Mouse (Mus musculus) bone marrow macrophage, adult 2 months (primary cell): ENCODE data around the gene Fgfr2. TPM values are rescaled to one million over a fixed set of nuclear protein-coding genes. Genes with fewer than 3 reads are reported as not detected.
A peak's percentile ranks its signal among the peaks of the same experiment; 100 is the strongest.

Experiments
- H3K27ac ChIP-seq: 2 replicates; pipeline ENCODE4 v1.5.1; 2012; ENCODE audit warnings: low read depth, low read length; ENCODE audit not compliant: insufficient read depth
- H3K4me1 ChIP-seq: 2 replicates; pipeline ENCODE4 v1.6.1; 2012; ENCODE audit warnings: low read length; ENCODE audit not compliant: control insufficient read depth, insufficient read depth
- H3K4me3 ChIP-seq: 2 replicates; pipeline ENCODE4 v1.5.1; 2012; ENCODE audit warnings: mild to moderate bottlenecking, low read length, moderate library complexity; ENCODE audit not compliant: insufficient read depth
- CTCF ChIP-seq: IDR thresholded peaks from 2 replicates; pipeline ENCODE4 v1.5.1; 2012; ENCODE audit warnings: low read depth, mild to moderate bottlenecking, low read length, moderate library complexity
- POLR2A ChIP-seq: IDR thresholded peaks from 2 replicates; pipeline ENCODE4 v1.6.1; 2012; ENCODE audit warnings: mild to moderate bottlenecking, low read depth, low read length, borderline replicate concordance
- polyA plus RNA-seq: library from polyadenylated mRNA; stranded (reverse); fragments of >200 nt; gene quantifications from 2 replicates; pipeline ENCODE4 v1.2.4, GENCODE M21; 2012; ENCODE audit not compliant: missing spikeins, insufficient read depth, insufficient read length

Gene Fgfr2
- polyA plus RNA-seq, 1 experiment: 0.27 TPM

DNA sequence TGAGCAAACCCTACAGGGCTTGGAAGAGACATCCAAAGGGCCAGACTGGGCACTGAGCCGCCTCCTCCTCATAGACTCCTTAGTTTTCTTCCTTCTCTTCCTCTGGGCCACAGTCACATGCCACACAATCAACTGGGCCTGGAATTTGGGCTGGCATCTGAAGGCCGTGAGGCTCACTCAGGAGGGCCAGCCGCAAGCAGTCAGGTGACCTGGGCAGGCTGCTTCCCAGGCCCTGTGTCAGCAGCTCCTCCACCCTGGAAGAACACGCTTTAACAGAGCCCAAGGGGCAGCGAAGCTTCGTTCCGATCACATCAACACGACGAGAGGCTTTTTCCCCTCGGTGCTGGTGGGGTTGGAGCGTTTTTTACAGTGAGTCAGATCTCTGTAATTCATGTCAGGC is 320.5 kb downstream of the Fgfr2 start:
- no peak overlapping the region for H3K27ac ChIP-seq
- H3K4me1 ChIP-seq: peaks cover 88% of the 10 kb centered on the region
- no peak overlapping the region for H3K4me3 ChIP-seq
- no peak for TF ChIP-seq POLR2A
- TF ChIP-seq CTCF: no peak

DNA sequence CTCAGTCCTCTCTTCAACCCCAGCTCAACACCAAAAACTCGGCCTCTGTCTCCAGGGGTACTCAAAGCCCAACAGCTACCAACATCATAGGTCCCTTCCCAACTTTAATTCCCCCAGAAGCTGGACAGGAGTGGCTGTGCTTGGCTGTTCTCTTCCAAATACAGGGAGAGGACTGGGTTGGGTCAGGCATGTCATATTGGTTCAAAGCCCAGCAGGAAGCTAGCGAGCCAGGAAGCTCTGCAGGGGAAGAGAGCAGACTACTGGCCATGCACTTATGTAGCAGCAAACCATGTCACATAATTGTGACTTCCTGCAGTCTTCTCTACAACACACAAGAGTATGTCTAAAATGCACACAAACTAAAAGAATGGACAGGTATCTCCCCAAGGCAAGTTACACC is 321.1 kb downstream of the Fgfr2 start:
- H3K27ac ChIP-seq: no peak overlapping the region
- peaks cover 82% of the 10 kb centered on the region for H3K4me1 ChIP-seq
- no peak overlapping the region for H3K4me3 ChIP-seq
- TF ChIP-seq CTCF (no peak), POLR2A (no peak)

DNA sequence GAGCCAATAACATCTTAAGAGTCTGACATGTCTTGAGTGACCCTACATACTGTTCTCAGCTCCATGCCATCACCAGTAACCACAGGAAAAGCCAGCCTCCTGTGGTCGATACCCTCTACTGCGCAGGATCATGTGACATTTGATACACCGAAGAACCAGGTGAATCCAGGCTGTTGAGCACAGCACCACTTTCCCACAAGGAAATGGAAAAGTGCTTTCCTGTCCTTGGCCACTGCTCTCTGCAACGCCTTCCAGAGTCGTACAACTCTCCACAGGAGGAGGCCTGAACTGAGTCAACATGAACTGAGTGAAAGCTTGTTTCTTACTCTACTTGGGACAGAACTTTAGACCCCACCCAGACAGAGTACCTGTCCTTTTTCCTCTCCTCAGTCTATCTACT is 321.6 kb downstream of the Fgfr2 start:
- no peak for TF ChIP-seq CTCF
- TF ChIP-seq POLR2A: no peak
- peaks cover 80% of the 10 kb centered on the region for H3K4me1 ChIP-seq
- no peak overlapping the region for H3K4me3 ChIP-seq
- no peak overlapping the region for H3K27ac ChIP-seq

DNA sequence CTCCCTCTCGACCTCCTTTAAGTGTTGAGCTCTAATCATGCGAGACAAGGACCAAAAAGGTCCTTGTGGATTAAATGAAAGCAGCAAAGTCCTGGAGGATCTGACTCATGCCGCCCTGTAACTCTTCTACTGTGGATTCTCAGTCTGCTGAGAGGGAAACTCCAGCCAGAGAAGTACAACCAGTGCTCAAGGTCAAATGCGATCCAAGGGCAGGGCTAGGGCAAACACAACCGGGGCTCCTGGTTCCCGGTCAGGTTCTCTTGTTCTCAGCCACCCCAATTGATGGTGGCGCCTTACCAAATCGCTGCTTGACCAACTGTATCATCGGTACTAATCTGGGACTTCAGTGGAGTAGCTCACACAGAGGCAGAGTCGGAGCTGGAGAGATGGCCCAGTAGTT is 322.3 kb downstream of the Fgfr2 start:
- TF ChIP-seq POLR2A (no peak), CTCF (no peak)
- Histone ChIP-seq H3K27ac (no peak overlapping the region), H3K4me3 (no peak overlapping the region), H3K4me1 (peaks cover 74% of the 10 kb centered on the region)

GRCm38 (mm10) chr7:132799119-132800016 is 323.8 kb downstream of the Fgfr2 start:
- TF ChIP-seq POLR2A (no peak), CTCF (no peak)
- Histone ChIP-seq H3K27ac (peak overlapping the region; percentile 31), H3K4me1 (peaks cover 60% of the 10 kb centered on the region), H3K4me3 (no peak overlapping the region)

DNA sequence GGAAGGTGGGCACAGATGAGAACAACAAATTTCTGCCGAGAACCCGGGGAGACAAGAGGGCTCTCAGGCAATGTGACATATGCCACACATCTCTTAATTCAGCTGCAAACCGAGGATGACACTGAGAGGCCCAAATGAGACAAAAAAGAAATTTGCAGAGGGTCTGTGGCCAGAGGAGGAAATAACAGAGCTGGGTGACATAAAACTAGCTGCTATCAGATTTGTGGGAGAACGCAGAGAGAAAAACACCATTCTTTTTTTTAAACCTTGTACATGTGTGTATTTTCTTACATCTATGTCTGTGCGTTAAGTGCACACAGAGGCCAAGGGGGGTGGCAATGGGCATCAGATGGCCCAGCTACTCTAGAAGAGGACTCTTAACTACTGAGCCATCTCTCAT is 328.0 kb downstream of the Fgfr2 start:
- H3K4me1 ChIP-seq: peaks cover 45% of the 10 kb centered on the region
- TF ChIP-seq CTCF (no peak), POLR2A (no peak)
- no peak overlapping the region for H3K27ac ChIP-seq
- H3K4me3 ChIP-seq: no peak overlapping the region

DNA sequence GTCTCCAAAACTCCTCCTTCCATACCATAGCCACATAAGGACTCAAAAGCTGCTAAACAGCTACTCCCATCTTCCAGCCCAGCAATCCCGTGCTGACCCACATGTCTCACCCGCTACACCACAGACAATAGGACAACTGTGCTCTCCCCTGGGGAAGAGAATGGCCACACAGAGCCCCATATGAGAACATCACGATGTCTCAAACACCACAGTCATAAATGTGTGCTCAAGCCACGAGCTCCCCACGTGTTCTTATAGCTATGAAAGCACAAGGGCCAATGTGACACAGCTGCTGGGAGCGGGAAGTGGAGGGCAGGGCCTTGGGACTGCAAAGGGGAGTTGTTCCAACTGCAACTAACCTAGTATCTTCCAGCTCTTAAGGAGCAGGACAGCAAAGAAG is 329.7 kb downstream of the Fgfr2 start:
- TF ChIP-seq CTCF (no peak), POLR2A (no peak)
- H3K27ac ChIP-seq: 0 out of 2 replicates have a peak overlapping the region, but pooled peaks have one; percentile 6
- H3K4me1 ChIP-seq: peaks cover 29% of the 10 kb centered on the region
- no peak overlapping the region for H3K4me3 ChIP-seq

GRCm38 (mm10) chr7:132790447-132791219 is 332.5 kb downstream of the Fgfr2 start:
- Histone ChIP-seq H3K27ac (no peak overlapping the region), H3K4me1 (peaks cover 54% of the 10 kb centered on the region), H3K4me3 (no peak overlapping the region)
- no peak for TF ChIP-seq POLR2A
- TF ChIP-seq CTCF: no peak

GRCm38 (mm10) chr7:132788826-132789225 is 334.3 kb downstream of the Fgfr2 start:
- Histone ChIP-seq H3K4me1 (peaks cover 64% of the 10 kb centered on the region), H3K4me3 (no peak overlapping the region), H3K27ac (no peak overlapping the region)
- no peak for TF ChIP-seq CTCF
- TF ChIP-seq POLR2A: no peak
